Mouse (Mus musculus): ENCODE data around the gene Rai1. TPM values are rescaled to one million over a fixed set of nuclear protein-coding genes. Genes with fewer than 3 reads are reported as not detected.

Rai1 gene
- total RNA-seq, 2 experiments from 2014 or later = 85.4 to 86.3 TPM

DNA sequence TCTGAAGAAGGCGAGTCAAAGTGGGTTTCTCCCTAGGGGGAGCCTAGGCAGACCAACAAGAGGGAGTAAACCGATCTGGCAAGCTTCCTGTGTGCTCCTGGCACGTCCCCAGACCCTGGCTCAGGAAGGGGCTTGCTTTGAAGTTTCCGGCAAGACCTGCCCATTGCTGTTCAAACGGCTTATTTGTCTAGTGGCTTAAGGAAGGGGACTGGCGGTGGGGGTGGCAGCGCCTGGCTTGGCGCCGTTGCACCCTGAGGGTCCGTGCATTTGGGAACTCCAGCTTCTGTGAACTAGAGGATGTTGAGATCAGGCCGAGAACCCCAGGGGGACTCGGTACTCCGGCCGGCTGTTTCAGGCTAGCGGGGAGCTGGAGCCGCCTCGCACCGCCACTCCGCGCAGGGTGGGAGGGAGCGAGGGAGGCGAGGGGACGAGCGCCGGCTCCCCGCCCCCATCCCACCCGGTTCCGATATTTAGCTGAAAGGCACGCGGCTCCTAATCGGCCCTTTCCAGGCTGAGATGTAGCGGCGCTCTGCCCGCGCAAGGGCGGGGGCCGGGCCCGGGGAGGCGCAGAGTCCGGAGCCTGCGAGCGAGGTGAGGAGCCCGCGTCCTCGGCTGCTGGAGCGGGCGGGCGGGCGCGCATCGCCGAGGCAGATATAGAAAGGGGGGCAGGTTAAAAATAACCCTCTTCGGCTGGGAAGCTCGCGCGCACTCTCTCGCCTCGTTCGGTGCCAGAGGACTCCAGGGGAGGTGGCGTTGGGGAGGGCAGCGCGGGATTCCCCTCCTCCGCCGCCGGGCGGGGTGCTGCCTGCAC is 70.8 kb downstream of the Rai1 start:
- H3K4me3 ChIP-seq = peak overlapping the region; percentile 77
- intact Hi-C loops (cut with DNase I) = loop anchor here (1.0 to 2.0 kb wide), 3 partner anchors 37 to 70 kb away; partner anchors contain the start of gene Rai1
- peak; percentile 79 to 81 for DNase-seq (ENCODE audit: extremely low spot score in 1 of 2, low spot score in 2 of 2)
- peak overlapping the region; percentile 93 for H3K27ac ChIP-seq
- no peak; the same call in 1 of the 2 replicates for TF ChIP-seq CTCF (IDR thresholded peaks at IDR 0.05)

DNA sequence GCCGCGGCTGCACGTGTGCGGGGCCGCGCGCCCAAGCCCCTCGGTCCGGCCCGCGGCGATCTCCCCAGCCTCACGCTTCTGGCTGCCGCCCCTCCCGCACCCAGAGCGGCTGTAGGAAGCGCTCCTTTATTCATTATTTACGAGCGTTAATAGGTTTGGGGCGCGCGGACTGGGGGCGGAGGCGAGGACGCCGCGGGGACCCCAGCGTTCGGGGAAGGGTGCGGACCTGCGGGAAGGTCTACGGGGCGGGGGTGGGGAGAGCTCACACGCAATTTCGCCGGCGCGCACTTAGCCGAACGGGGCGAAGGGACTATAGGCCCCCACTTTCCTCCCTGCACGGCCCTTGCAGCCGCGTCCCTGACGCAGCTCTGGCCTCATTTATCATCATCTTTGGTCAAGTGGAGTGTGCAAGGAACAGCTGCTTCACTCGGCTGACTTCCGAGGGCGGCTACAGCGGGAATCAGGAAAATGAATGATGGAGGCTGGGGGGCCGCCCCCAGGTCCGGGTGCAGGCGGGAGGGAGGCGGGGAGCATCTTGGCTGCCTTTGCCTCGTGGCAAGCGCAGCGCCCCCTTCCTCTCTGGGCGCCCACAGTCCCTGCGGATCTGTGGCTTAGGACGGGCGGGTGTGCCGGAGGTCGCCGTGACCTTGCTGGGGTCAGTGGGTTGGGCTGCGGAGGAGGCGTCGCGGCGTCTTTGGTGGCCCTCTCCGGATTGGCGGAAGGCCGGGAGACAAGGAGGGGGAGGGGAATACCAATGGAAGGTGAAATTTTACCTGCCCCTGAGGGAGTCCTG is 71.6 kb downstream of the Rai1 start:
- H3K27ac ChIP-seq = peak overlapping the region; percentile 93
- peak; percentile 78 to 82 for DNase-seq (ENCODE audit: extremely low spot score in 1 of 2, low spot score in 2 of 2)
- peak; percentile 30 for TF ChIP-seq CTCF (IDR thresholded peaks at IDR 0.05)
- peak overlapping the region; percentile 77 for H3K4me3 ChIP-seq
- intact Hi-C loops (cut with DNase I) = loop anchor here (1.0 to 2.0 kb wide), 3 partner anchors 38 to 71 kb away; partner anchors contain the start of gene Rai1

DNA sequence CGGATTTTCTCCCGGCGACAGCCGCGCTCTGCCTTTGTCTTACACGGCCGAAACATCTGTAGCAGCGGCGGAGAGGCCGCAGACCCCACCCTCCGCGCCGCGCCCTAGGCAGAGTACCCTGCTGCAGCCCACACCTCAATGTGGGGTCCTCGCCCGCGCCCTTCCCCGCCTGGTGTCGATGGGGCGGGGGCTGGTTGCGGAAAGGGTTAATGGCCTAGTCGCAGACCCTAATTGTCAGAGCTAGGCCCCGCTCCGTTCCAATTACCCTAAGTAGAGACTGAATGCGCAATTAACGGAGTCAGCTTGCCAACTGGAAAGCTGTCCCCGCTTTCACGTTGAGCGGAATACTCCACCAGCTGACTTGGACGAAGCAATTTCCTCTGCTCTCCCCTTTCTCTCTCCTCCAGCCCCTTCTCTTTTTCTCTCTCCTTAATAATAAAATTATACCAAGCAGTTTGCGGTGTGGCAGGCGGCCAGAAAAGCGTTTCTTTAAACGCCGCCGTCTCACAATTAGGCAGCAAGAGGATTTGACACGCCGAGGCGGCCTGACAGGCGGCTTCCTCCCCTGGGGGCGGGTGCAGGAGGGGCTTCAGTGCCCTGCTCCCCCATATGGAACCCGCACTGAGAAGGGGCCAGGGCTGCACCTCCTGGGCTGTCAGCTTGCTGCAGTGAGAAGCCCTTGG is 72.3 kb downstream of the Rai1 start:
- no peak for TF ChIP-seq CTCF (IDR thresholded peaks at IDR 0.05)
- Histone ChIP-seq H3K27ac (peak overlapping the region; percentile 93), H3K4me3 (peak overlapping the region; percentile 77)
- peak; percentile 59 to 72 for DNase-seq (ENCODE audit: extremely low spot score in 1 of 2, low spot score in 2 of 2)
- intact Hi-C loops (cut with DNase I) = loop anchor here (1.0 to 2.0 kb wide), 3 partner anchors 38 to 72 kb away; partner anchors contain the start of gene Rai1

DNA sequence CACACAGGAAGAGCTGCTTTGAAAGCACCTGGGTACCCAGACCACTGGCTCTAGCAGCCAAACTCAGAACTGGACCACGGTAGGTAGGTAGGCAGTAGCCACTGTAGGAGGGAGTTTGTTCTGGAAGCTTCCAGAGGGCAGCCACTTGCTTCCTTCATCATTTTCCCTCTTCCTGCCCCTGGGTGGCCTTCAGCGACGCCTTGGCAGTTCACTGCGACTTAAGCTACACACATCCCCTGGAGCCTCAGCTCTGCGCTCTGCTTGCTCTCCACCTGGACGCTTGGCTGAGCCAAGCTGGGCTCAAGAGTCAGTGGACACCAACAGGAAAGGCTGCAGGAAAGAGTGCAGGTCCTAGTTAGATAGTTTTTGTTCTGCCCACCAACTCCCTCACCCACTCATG is 73.2 kb downstream of the Rai1 start:
- DNase-seq (ENCODE audit: extremely low spot score in 1 of 2, low spot score in 2 of 2) = no peak
- TF ChIP-seq CTCF (IDR thresholded peaks at IDR 0.05) = no peak
- intact Hi-C loops (cut with DNase I) = no loop called here

DNA sequence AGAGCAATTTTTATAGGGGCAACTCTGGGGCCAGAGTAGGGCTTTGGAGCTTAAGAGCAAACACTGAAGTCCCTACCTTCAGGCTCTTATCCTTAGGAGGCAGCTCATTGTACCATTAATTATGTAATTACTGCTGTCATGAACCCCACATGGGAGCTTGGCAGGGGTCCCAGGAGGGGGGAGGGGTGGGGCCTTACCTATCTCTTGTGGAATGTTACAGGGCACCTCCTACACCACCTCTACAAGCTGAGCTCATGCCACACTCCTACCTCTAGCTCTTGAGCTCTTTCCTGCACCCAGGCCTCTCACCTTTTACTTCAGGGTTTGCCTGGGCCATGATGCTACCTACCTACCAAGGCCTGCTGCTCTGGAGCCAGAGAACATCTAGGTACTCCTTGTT is 73.7 kb downstream of the Rai1 start:
- intact Hi-C loops (cut with DNase I) = no loop called here
- H3K4me3 ChIP-seq = no peak overlapping the region
- DNase-seq (ENCODE audit: extremely low spot score in 1 of 2, low spot score in 2 of 2) = no peak
- H3K27ac ChIP-seq = no peak overlapping the region; the same call in 1 of the 2 replicates
- TF ChIP-seq CTCF (IDR thresholded peaks at IDR 0.05) = no peak

More for the DNA sequence above, 73.2 kb downstream of the Rai1 start:
- Histone ChIP-seq H3K27ac (peak overlapping the region; percentile 93), H3K4me3 (no peak overlapping the region)

DNA sequence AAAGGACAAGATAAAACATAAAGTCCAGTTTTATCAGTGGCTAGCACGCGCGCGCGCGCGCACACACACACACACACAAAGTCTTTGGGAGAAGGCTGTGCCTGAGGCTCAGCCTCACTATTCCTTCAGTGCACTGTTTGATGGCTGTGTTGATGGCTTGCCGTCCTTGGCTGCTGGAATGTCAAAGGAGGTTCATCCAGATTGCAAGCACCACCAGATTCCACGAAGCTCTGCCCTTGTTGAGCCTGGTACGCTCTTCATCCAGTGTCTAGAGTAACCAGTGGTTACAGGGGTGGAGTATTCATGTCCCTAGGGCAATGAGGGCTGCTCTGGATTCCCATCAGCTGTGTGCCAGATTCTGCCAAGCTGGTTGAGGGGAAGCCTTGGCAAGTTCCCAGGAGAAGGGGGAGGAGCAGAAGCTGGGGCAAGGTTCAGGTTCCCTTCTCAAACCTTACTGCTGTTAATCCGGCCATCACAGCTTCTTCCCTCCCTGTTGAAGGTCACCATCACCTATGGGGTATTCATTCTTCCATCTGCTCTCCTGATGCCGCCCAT is 77.4 kb downstream of the Rai1 start:
- no peak for DNase-seq (ENCODE audit: extremely low spot score in 1 of 2, low spot score in 2 of 2)
- Histone ChIP-seq H3K4me3 (no peak overlapping the region), H3K27ac (peak overlapping the region; percentile 59; the same call in 1 of the 2 replicates)
- no peak for TF ChIP-seq CTCF (IDR thresholded peaks at IDR 0.05)
- intact Hi-C loops (cut with DNase I) = no loop called here

DNA sequence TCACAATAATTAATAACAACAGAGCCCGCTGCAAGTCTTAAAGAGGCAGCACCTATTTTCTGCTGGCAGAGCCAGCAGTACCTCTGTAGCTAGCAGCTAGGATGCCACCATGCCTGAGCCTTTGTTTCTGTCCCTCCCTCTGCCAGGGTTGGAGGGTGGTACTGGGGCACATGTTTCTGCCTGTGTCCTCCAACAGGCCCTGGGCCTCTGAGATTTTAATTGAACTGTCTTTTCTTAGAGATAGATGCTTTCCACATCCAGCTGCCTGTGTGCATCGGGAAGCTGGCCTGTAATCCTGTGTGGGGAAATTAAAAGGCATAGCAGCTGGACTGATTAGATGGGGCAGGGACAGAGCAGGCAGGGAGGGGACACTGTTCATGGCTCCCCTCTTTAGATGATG is 77.9 kb downstream of the Rai1 start:
- peak overlapping the region; percentile 59; the same call in 1 of the 2 replicates for H3K27ac ChIP-seq
- no peak for DNase-seq (ENCODE audit: extremely low spot score in 1 of 2, low spot score in 2 of 2)
- H3K4me3 ChIP-seq = no peak overlapping the region
- TF ChIP-seq CTCF (IDR thresholded peaks at IDR 0.05) = no peak
- intact Hi-C loops (cut with DNase I) = no loop called here

DNA sequence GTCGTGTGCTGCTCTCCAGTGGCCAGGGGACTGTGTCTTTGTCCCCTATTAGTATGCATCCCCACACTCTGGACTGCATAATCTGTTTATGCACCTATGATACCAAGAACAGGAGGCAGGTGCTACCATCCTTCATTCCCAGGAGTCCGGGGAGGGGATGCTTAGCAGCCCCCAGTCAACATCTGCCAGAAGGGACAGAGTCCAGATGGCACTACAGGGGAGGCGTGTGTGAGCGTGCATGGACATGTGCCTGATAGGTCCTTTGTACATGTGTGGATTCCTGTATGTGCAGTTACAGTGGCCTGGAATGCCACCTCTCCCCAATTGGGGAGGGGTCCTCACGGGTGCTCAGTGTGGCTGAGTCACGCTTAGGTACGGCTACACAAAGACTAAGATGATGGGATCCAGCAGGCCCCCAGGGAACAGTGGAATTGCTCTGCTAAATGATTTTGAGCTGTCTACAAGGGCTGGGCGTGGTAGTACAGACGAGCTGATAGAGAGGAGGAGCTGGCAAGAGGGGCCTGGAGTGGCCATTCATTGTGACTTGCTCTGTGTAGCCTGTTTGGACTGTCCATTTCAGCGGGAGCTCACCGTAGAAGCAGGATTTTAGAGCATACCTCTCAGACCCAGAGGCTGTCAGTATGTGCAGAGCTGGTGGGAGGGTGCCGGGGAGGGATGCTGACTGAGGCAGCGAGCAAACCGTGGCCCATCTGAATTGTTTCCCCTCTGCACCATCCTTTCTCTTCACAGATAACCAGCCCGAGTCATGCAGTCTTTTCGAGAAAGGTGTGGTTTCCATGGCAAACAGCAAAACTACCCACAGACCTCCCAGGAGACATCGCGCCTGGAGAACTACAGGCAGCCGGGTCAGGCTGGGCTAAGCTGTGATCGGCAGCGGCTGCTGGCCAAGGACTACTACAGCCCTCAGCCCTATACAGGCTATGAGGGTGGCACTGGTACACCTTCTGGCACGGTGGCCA is 79.8 kb downstream of the Rai1 start:
- H3K27ac ChIP-seq = peak overlapping the region; percentile 74
- TF ChIP-seq CTCF (IDR thresholded peaks at IDR 0.05) = no peak
- DNase-seq (ENCODE audit: extremely low spot score in 1 of 2, low spot score in 2 of 2) = peak; percentile 49 to 53
- no peak overlapping the region for H3K4me3 ChIP-seq
- intact Hi-C loops (cut with DNase I) = no loop called here

DNA sequence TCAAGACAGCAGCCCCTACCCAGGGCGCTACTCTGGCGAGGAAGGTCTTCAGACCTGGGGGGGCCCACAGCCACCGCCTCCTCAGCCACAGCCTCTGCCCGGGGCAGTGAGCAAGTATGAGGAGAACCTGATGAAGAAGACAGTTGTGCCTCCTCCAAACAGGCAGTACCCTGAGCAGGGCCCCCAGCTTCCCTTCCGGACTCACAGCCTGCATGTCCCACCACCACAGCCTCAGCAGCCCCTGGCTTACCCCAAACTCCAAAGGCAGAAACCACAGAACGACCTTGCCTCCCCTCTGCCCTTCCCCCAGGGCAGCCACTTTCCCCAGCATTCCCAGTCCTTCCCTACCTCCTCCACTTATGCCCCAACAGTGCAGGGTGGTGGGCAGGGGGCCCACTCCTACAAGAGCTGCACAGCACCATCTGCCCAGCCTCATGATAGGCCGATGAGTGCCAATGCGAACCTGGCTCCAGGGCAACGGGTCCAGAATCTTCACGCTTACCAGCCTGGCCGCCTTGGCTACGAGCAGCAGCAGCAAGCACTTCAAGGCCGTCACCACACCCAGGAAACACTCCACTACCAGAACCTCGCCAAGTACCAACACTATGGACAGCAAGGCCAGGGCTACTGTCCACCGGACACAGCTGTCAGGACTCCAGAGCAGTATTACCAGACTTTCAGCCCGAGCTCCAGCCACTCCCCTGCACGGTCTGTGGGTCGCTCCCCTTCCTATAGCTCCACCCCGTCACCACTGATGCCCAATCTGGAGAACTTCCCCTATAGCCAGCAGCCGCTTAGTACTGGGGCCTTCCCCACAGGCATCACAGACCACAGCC is 80.8 kb downstream of the Rai1 start:
- H3K4me3 ChIP-seq = no peak overlapping the region
- TF ChIP-seq CTCF (IDR thresholded peaks at IDR 0.05) = no peak
- no peak for DNase-seq (ENCODE audit: extremely low spot score in 1 of 2, low spot score in 2 of 2)
- intact Hi-C loops (cut with DNase I) = no loop called here
- peak overlapping the region; percentile 74 for H3K27ac ChIP-seq

Data from left cerebral cortex, adult 2 months (tissue).